Mouse (Mus musculus) spleen, postnatal 10 days (tissue): ENCODE results near the gene Fam13a.

Experiments used
- DNase-seq, 2 experiments: peaks; one replicate each; pipeline ENCODE4 v3.0.0; 2021 to 2022; ENCODE audit warnings: low spot score in 2 of 2

Fam13a gene

GRCm38 (mm10) chr6:59024164-59024724 lies at the start of gene Fam13a:
TSS of gene Fam13a (minus strand) at chr6:59024549.
- peak in 1 of 2 experiments; percentile 23 for DNase-seq

GRCm38 (mm10) chr6:59072096-59073060 lies 48.0 kb upstream of the Fam13a start:
- DNase-seq, result no peak

GRCm38 (mm10) chr6:59071691-59072090 lies 47.3 kb upstream of the Fam13a start:
- DNase-seq, result no peak

GRCm38 (mm10) chr6:59068187-59068586 lies 43.8 kb upstream of the Fam13a start:
- DNase-seq, result no peak

GRCm38 (mm10) chr6:59064440-59064839 lies 40.1 kb upstream of the Fam13a start:
- no peak for DNase-seq

- no peak for DNase-seq
These were observed 28.9 kb upstream of the Fam13a start for GRCm38 (mm10) chr6:59053232-59053631.

- no peak for DNase-seq
These were observed 15.4 kb upstream of the Fam13a start for GRCm38 (mm10) chr6:59039719-59040118.

- no peak for DNase-seq
These were observed 8.4 kb upstream of the Fam13a start for GRCm38 (mm10) chr6:59032748-59033147.

- DNase-seq, result no peak
These were observed 7.2 kb upstream of the Fam13a start for GRCm38 (mm10) chr6:59031539-59031938.

GRCm38 (mm10) chr6:59030667-59031066 lies 6.3 kb upstream of the Fam13a start:
- DNase-seq, result no peak

GRCm38 (mm10) chr6:59030037-59030436 lies 5.7 kb upstream of the Fam13a start:
- no peak for DNase-seq

GRCm38 (mm10) chr6:59028871-59029270 lies 4.5 kb upstream of the Fam13a start:
- DNase-seq, result no peak

- no peak for DNase-seq
These were observed 457 bp upstream of the Fam13a start for GRCm38 (mm10) chr6:59024806-59025205.

GRCm38 (mm10) chr6:59023455-59024163 lies 740 bp downstream of the Fam13a start:
- no peak for DNase-seq

GRCm38 (mm10) chr6:59022621-59023020 lies 1.7 kb downstream of the Fam13a start:
- DNase-seq, result no peak

GRCm38 (mm10) chr6:59020346-59020745 lies 4.0 kb downstream of the Fam13a start:
- peak in 1 of 2 experiments; percentile 43 for DNase-seq

GRCm38 (mm10) chr6:59019847-59020246 lies 4.5 kb downstream of the Fam13a start:
- DNase-seq, result no peak

GRCm38 (mm10) chr6:59016336-59016832 lies 8.0 kb downstream of the Fam13a start:
- no peak for DNase-seq

GRCm38 (mm10) chr6:59014760-59015159 lies 9.6 kb downstream of the Fam13a start:
- DNase-seq, result no peak

GRCm38 (mm10) chr6:59014088-59014759 lies 10.1 kb downstream of the Fam13a start:
- no peak for DNase-seq

GRCm38 (mm10) chr6:59010792-59011191 lies 13.6 kb downstream of the Fam13a start:
- DNase-seq, result no peak

GRCm38 (mm10) chr6:59004630-59005029 lies 19.7 kb downstream of the Fam13a start:
- DNase-seq, result no peak
